Mouse (Mus musculus): ENCODE results near the gene Myg1.
A peak's percentile ranks its signal among the peaks of the same experiment; 100 is the strongest.

Myg1 gene

GRCm38 (mm10) chr15:102381575-102381974, 50.1 kb downstream of the Myg1 start:
- ATAC-seq (ENCODE audit: low TSS enrichment), result peak; percentile 92

- no peak for ATAC-seq (ENCODE audit: low TSS enrichment)
Measured at GRCm38 (mm10) chr15:102383671-102384070, 52.2 kb downstream of the Myg1 start.

- no peak for ATAC-seq (ENCODE audit: low TSS enrichment)
Measured at GRCm38 (mm10) chr15:102386640-102387039, 55.1 kb downstream of the Myg1 start.
